In genomic region chr6:26332226-26332625, GRCm38 (mm10) we compare ENCODE assay signal across 19 mouse cellular contexts.
A peak's percentile ranks its signal among the peaks of the same experiment; 100 is the strongest.
DNase-seq lines count a peak whose midpoint lies in the region; TF ChIP-seq lines count a peak whose summit lies in the region.
"Had no signal": no experiment of that assay in that cellular context is flagged by ENCODE, and none has a peak within 500 bp of the region (broad histone marks: within the 10 kb centered on the region; RNA-seq: fewer than 3 reads in every experiment).

No protein-coding gene starts in this region.

- H3K27ac ChIP-seq in MEL (ENCODE audit: control insufficient read depth, low read depth, low read length) = no peak overlapping the region

- TF ChIP-seq RAD21 in MEL (IDR thresholded peaks at IDR 0.05; ENCODE audit: low read depth, low read length) = no peak

- no peaks in the 10 kb centered on the region; a peak in 1 of 4 replicates for H3K4me1 ChIP-seq in MEL (ENCODE audit: control insufficient read depth in 1 of 2, insufficient read depth in 2 of 2, low read length in 2 of 2)
- no peaks in the 10 kb centered on the region for H3K4me1 ChIP-seq in lung, adult 2 months (ENCODE audit: control insufficient read depth, insufficient read depth, low read length)

- TF ChIP-seq EP300 in MEL (IDR thresholded peaks at IDR 0.05; ENCODE audit: low read depth in 1 of 2, low read length in 2 of 2) = peak; percentile 29 to 66; a peak in 2 of 4 replicates

- no peaks in the 10 kb centered on the region for H3K9me3 ChIP-seq in MEL (replicated peaks; ENCODE audit: insufficient read depth, low read length)
- H3K9me3 ChIP-seq: G1E had no signal

- H3K79me2 ChIP-seq in MEL (ENCODE audit: control insufficient read depth, insufficient read depth, low read length, poor library complexity) = no peaks in the 10 kb centered on the region

- H3K4me3 ChIP-seq in MEL (ENCODE audit: control insufficient read depth in 1 of 2, insufficient read depth in 1 of 2, low read depth in 2 of 2, low read length in 2 of 2) = no peak overlapping the region
- no peak overlapping the region for H3K4me3 ChIP-seq in lung, adult 2 months (replicated peaks; ENCODE audit: extremely low read depth, low read depth, low read length)

- no peak for TF ChIP-seq CTCF in MEL (IDR thresholded peaks at IDR 0.05 in 2 of 3, conservative IDR thresholded peaks at IDR 0.05 in 1 of 3; ENCODE audit: control insufficient read depth in 1 of 3, insufficient read depth in 1 of 3, low read depth in 2 of 3, low read length in 3 of 3, poor library complexity in 1 of 3, severe bottlenecking in 1 of 3)
- TF ChIP-seq CTCF in lung, adult 2 months (IDR thresholded peaks at IDR 0.05; ENCODE audit: insufficient read depth, low read length) = no peak

- H3K36me3 ChIP-seq in MEL (ENCODE audit: control insufficient read depth in 1 of 2, insufficient read depth in 2 of 2, low read length in 2 of 2) = peaks cover 0 to 2% of the 10 kb centered on the region in 2 experiments; a peak in 1 of 4 replicates
- H3K36me3 ChIP-seq: G1E had no signal

- DNase-seq in MEL (ENCODE audit: low read depth, low spot score) (peak; percentile 19), MEL-GATA-1-ER (ENCODE audit: extremely low read depth, low read depth) (peak; percentile 3)
- no peak for DNase-seq in heart, postnatal 4 days
- DNase-seq in lung, adult 2 months = no peak
- DNase-seq: adrenal gland, adult 2 months; adrenal gland, adult 8-10 months; adrenal gland, postnatal 10 days; adrenal gland, postnatal 14 days; adrenal gland, postnatal 25 days; adrenal gland, postnatal 36 days; B cell, adult 2 months; cerebellum, adult 11 months; cerebellum, adult 11-12 months; cerebellum, adult 18-20 months; cerebellum, adult 2 months; cerebellum, adult 8-10 months had no signal

- TF ChIP-seq POLR2A in MEL (IDR thresholded peaks at IDR 0.05; ENCODE audit: control insufficient read depth in 1 of 2, insufficient read depth in 1 of 2, low read depth in 1 of 2, low read length in 2 of 2, poor library complexity in 1 of 2) = no peak
- no peak for TF ChIP-seq POLR2A in lung, adult 2 months (IDR thresholded peaks at IDR 0.05; ENCODE audit: borderline replicate concordance, extremely low read depth, low read depth, low read length)

- no peak overlapping the region for H3K9ac ChIP-seq in MEL (ENCODE audit: control insufficient read depth, low read depth, low read length, poor library complexity, severe bottlenecking)

- H3K27me3 ChIP-seq in MEL (ENCODE audit: control insufficient read depth in 1 of 2, insufficient read depth in 2 of 2, low read length in 2 of 2) = no peaks in the 10 kb centered on the region
- H3K27me3 ChIP-seq: CH12.LX, Patski had no signal

TF ChIP-seq in MEL, 35 proteins besides CTCF, POLR2A, EP300 and RAD21:
- TF ChIP-seq ZNF384 (IDR thresholded peaks at IDR 0.05; ENCODE audit: low read depth, low read length) (peak; percentile 53; the same call in 1 of the 2 replicates), TCF12 (IDR thresholded peaks at IDR 0.05; ENCODE audit: low read depth, low read length) (peak; percentile 67; the same call in 1 of the 2 replicates), UBTF (IDR thresholded peaks at IDR 0.05; ENCODE audit: borderline replicate concordance, insufficient read depth, low read depth, low read length) (no peak), ETS1 (IDR thresholded peaks at IDR 0.05; ENCODE audit: low read depth, low read length) (peak; percentile 57; the same call in 1 of the 2 replicates), ZC3H11A (IDR thresholded peaks at IDR 0.05; ENCODE audit: low read depth, low read length) (no peak), GATA1 (IDR thresholded peaks at IDR 0.05; ENCODE audit: low read depth, low read length) (0 out of 2 replicates have a peak, but pooled peaks have one; percentile 30)

Comparison
In these comparisons a context has a peak if more than half of its experiments do, and no peak if none do; other contexts are left out.
1. DNase-seq: peak in MEL (single experiment) and MEL-GATA-1-ER (single experiment); none in heart, postnatal 4 days (single experiment) and lung, adult 2 months (single experiment).